Mouse (Mus musculus) adrenal gland, postnatal 4 days (tissue): Measurements from ENCODE around the gene Catsper3. TPM values are rescaled to one million over a fixed set of nuclear protein-coding genes. Genes with fewer than 3 reads are reported as not detected.

ENCODE experiments used
- DNase-seq, 2 experiments: peaks; one replicate each; pipeline ENCODE4 v3.0.0; 2021 to 2022; ENCODE audit warnings: low spot score in 2 of 2, mixed read lengths in 2 of 2
- total RNA-seq, 2 experiments: library from RNA; stranded (reverse); gene quantifications; 2 replicates each; pipeline ENCODE4 v1.2.3; 2021

The Catsper3 gene
- total RNA-seq, 2 experiments from 2014 or later = 0.31 TPM; not detected in 1

- DNase-seq = no peak
Observed at GRCm38 (mm10) chr13:55850726-55851125, 66.4 kb downstream of the Catsper3 start.

- DNase-seq = no peak
Observed at GRCm38 (mm10) chr13:55852205-55852604, 67.8 kb downstream of the Catsper3 start.

DNA sequence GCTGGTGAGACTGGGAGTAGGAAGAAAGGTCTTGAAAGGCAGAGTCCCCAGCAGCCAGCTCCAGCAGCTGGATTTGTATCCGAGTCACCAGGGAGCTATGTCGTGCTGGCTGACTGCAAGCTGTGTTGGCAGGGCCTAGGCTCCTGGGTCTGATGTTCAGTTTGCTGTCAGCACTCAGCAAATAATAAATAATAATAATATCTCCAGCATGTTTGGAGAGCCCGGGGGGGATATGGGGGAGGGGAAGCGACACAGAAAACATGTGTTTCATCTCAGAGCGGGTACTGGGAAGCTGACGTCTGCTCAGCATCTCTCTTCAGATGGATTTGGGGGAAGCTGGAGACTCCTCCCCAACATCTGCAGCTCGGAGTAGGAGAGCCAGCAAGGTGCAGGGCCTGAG lies 71.4 kb downstream of the Catsper3 start:
- no peak for DNase-seq

DNA sequence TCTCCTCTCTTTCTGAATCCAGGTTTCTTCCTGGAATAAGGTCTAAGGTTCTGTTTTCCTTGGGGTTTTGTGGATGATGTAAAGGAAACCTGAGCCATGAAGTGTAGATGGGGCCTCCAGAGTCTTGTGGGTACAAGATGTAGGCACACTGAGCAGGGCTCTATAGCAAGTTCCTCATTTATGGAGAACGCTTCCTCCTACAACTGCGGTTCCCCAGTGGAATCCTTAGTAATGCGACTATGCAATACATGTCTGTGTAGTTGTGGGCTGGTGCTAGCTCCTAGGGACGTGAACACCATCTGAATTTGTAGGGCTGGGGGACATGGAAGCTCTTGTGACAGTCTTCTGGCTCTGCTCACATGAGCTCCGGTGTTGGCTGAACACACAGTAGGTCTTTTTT lies 74.1 kb downstream of the Catsper3 start:
- no peak for DNase-seq

Other genes starting within 250 kb of the Catsper3 start
- gene Ddx41, start 247.9 kb upstream of the Catsper3 start, total RNA-seq = 10 to 100 TPM; 54.0 to 57.4 TPM
- gene Fam193b, start 213.4 kb upstream of the Catsper3 start, total RNA-seq = 10 to 100 TPM; 61.6 to 76.7 TPM
- 100 to 1,000 TPM; 167 to 169 TPM for gene Tmed9, start 210.8 kb upstream of the Catsper3 start, total RNA-seq
- gene B4galt7, start 184.7 kb upstream of the Catsper3 start, total RNA-seq = 10 to 100 TPM; 16.5 to 18.8 TPM
- 10 to 100 TPM; 40.7 to 41.4 TPM for gene Caml, start 161.6 kb upstream of the Catsper3 start, total RNA-seq
- gene Ddx46, start 149.5 kb upstream of the Catsper3 start, total RNA-seq = 10 to 100 TPM; 57.1 to 57.2 TPM
- gene B230219D22Rik, start 91.4 kb upstream of the Catsper3 start, total RNA-seq = 10 to 100 TPM; 64.5 to 66.0 TPM
- gene Txndc15, start 69.9 kb upstream of the Catsper3 start, total RNA-seq = 10 to 100 TPM; 53.9 to 54.3 TPM
- gene Pcbd2, start 57.2 kb upstream of the Catsper3 start, total RNA-seq = 10 to 100 TPM; 55.0 to 56.2 TPM
- under 1 TPM in 1 of 2 experiments, not detected in 1; 0.11 TPM for gene Pitx1, start 51.6 kb downstream of the Catsper3 start, total RNA-seq